Mouse (Mus musculus): ENCODE data around the gene Gm9913.

The Gm9913 gene

GRCm38 (mm10) chr2:125505006-125505745 lies at the start of gene Gm9913:
Gene Gm9913 (plus strand): TSS chr2:125505089.
- DNase-seq (ENCODE audit: low read depth, low spot score) = no peak

DNA sequence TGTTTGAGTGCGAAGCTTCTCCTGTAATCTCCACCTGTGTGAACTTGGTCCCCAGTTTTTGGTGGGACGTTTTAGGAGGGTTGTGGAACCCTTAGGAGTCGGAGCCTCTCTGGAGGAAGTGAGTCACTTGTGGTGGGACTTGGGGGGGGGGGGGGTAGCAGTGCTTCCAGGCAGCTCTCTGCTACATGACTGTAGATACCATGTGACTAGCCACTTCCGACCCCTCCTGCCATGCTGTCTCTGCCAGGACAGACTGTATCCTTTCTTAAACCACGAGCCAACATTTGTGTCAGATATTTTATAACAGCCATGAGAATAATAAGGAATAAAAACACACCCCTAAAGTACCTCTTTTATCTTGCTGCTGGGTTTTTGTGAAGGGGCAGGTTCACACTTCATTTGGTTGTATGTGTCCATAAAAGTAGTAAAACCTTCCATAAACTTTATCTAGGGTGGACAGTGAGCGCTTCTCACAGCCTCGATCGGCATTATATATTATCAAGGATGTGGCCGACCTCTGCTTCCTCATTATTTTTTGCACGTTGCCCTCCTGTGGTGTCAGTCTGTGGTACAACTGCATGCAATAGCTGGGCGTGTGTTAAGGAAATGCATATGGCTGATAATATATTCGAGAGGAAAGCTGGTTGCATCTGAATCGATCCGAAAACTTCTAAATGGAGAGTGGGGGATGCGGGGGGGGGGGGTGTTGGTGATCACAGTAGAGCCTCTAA lies 48.7 kb upstream of the Gm9913 start:
- no peak for DNase-seq (ENCODE audit: low read depth, low spot score)

GRCm38 (mm10) chr2:125459087-125459486 lies 45.8 kb upstream of the Gm9913 start:
- no peak for DNase-seq (ENCODE audit: low read depth, low spot score)

- no peak for DNase-seq (ENCODE audit: low read depth, low spot score)
These were observed 40.9 kb upstream of the Gm9913 start for GRCm38 (mm10) chr2:125464036-125464435.

- peak; percentile 8 for DNase-seq (ENCODE audit: low read depth, low spot score)
These were observed 34.2 kb upstream of the Gm9913 start for GRCm38 (mm10) chr2:125470553-125471295.

GRCm38 (mm10) chr2:125471721-125472120 lies 33.2 kb upstream of the Gm9913 start:
- DNase-seq (ENCODE audit: low read depth, low spot score) = no peak

- no peak for DNase-seq (ENCODE audit: low read depth, low spot score)
These were observed 31.7 kb upstream of the Gm9913 start for GRCm38 (mm10) chr2:125473228-125473627.

GRCm38 (mm10) chr2:125474690-125475089 lies 30.2 kb upstream of the Gm9913 start:
- no peak for DNase-seq (ENCODE audit: low read depth, low spot score)

- no peak for DNase-seq (ENCODE audit: low read depth, low spot score)
These were observed 28.7 kb upstream of the Gm9913 start for GRCm38 (mm10) chr2:125476231-125476630.

DNA sequence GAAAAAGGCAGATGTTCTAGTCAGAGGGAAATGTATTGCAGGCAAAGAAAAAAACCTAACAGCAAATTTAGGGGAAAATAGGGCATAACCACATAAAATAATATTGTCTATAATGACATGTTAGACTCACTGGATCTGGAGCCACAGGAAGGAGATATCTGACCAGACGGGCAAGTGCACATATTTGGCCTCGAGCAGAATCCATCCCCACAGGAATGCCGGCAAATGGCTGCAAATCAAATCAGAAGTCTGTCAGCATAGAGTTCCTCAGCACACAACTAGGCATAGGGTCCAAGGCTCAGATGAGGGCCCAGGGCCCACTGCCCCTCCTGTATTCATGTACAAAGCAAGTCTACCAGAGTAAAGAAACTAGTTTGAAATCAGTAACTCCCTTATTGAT lies 27.5 kb upstream of the Gm9913 start:
- DNase-seq (ENCODE audit: low read depth, low spot score) = no peak

- DNase-seq (ENCODE audit: low read depth, low spot score) = no peak
These were observed 26.2 kb upstream of the Gm9913 start for GRCm38 (mm10) chr2:125478705-125479104.

GRCm38 (mm10) chr2:125480057-125480456 lies 24.8 kb upstream of the Gm9913 start:
- DNase-seq (ENCODE audit: low read depth, low spot score) = no peak

- no peak for DNase-seq (ENCODE audit: low read depth, low spot score)
These were observed 23.8 kb upstream of the Gm9913 start for GRCm38 (mm10) chr2:125481116-125481515.

DNA sequence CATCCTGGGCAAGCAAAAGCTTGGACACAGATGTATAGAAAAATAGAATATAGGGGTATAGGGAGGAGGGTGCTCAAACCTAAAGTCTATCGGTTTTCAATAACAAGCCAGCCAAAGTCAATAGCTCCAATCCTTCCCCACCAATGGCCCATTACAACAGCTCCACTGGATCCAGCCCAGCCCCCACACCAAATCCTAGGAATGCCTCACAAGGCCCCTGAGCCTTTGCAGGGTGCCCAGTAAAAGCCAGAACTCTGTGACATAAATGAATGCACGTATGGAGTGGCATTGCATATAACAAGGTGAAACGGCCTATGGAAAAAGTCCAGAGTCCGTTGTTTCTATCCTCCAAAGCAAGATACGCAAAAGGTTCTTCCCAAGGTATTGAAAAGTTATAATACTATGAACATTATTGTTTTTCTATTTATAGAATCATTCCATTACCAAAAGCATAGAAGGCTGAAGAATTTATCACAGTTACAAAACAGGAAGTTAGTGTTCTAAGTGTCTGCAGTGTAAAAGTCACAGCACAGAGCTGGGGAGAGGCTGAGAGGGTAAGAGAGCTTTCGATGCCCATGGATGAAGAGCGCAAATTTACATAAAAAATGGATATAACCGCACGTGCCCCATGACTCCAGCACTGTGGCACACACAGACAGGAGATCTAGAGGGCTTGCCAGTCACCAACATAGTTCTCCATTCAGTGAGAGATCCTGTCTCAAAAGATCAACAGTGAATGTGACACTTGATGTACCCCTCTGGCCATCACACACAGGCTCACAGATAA lies 23.2 kb upstream of the Gm9913 start:
- DNase-seq (ENCODE audit: low read depth, low spot score) = no peak

DNA sequence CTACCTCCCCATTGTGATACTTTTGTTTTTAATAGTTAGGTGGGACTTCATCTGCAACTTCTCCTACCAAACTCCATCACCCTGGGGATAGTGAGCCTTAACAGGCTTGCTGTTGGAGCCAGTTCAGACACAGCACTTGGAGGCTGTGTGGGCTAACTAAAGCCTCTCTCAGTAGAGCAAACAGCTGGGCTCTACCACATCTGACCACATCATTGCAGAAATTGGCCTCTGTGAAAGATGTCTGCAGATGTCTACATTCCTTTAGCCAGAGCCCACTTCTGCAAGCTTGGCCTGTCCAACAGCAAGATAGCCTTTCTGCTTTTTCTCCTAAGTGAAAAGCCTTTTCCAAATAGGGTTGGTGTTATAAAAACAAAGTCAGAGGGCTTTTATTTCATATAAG lies 20.7 kb upstream of the Gm9913 start:
- DNase-seq (ENCODE audit: low read depth, low spot score) = no peak

GRCm38 (mm10) chr2:125484910-125485309 lies 20.0 kb upstream of the Gm9913 start:
- DNase-seq (ENCODE audit: low read depth, low spot score) = no peak

- DNase-seq (ENCODE audit: low read depth, low spot score) = no peak
These were observed 14.9 kb upstream of the Gm9913 start for GRCm38 (mm10) chr2:125489979-125490378.

- DNase-seq (ENCODE audit: low read depth, low spot score) = no peak
These were observed 12.6 kb upstream of the Gm9913 start for GRCm38 (mm10) chr2:125492050-125492900.

- no peak for DNase-seq (ENCODE audit: low read depth, low spot score)
These were observed 10.6 kb upstream of the Gm9913 start for GRCm38 (mm10) chr2:125494291-125494690.

Measured in brain, embryonic 18.5 days (tissue).